Mouse (Mus musculus) G1E (cell line): ENCODE measurements around the gene Diras1.
"Not testable (repeated sequence)": the region's sequence is repeated elsewhere in the genome, so short reads cannot be mapped to it uniquely, and the experiment has no call there.

Experiments
- CTCF ChIP-seq: IDR thresholded peaks from 2 replicates; pipeline ENCODE4 v1.5.1; 2012; ENCODE audit warnings: low read depth, low read length, inconsistent platforms, mixed read lengths
- GATA1 ChIP-seq: IDR thresholded peaks from 2 replicates; pipeline ENCODE4 v1.6.1; 2012; ENCODE audit warnings: borderline replicate concordance, low read length, inconsistent platforms, mixed read lengths
- TAL1 ChIP-seq: conservative IDR thresholded peaks from 2 replicates; pipeline ENCODE4 v1.6.1; 2012; ENCODE audit warnings: low read depth, low read length, inconsistent platforms, mixed read lengths

GRCm38 (mm10) chr10:81045246-81045645 is 19.8 kb upstream of the Diras1 start:
- TF ChIP-seq CTCF, TAL1, GATA1: not testable (repeated sequence)
